Mouse (Mus musculus): ENCODE measurements around the gene 1700067K01Rik. TPM values are rescaled to one million over a fixed set of nuclear protein-coding genes. Genes with fewer than 3 reads are reported as not detected.
A peak's percentile ranks its signal among the peaks of the same experiment; 100 is the strongest.

1700067K01Rik gene
- polyA plus RNA-seq, 1 experiment = not detected

- Histone ChIP-seq H3K27ac (ENCODE audit: insufficient read depth, low read length) (no peak overlapping the region), H3K4me3 (ENCODE audit: insufficient read depth, low read length) (peak overlapping the region; percentile 41), H3K4me1 (ENCODE audit: control insufficient read depth, insufficient read depth, low read length) (no peaks in the 10 kb centered on the region)
- TF ChIP-seq CTCF (IDR thresholded peaks at IDR 0.05; ENCODE audit: borderline replicate concordance, insufficient read depth, low read length) = peak; percentile 55
- no peak for TF ChIP-seq POLR2A (IDR thresholded peaks at IDR 0.05; ENCODE audit: low read depth, low read length)
These were observed 9.6 kb downstream of the 1700067K01Rik start for GRCm38 (mm10) chr8:84010625-84011611.

- no peaks in the 10 kb centered on the region for H3K4me1 ChIP-seq (ENCODE audit: control insufficient read depth, insufficient read depth, low read length)
These were observed 10.6 kb downstream of the 1700067K01Rik start, which contains the start of gene 2210011C24Rik for GRCm38 (mm10) chr8:84011705-84012498. Gene 2210011C24Rik, minus strand, starts transcription at chr8:84012171.

GRCm38 (mm10) chr8:84012499-84013165 is 11.3 kb downstream of the 1700067K01Rik start:
- Histone ChIP-seq H3K4me1 (ENCODE audit: control insufficient read depth, insufficient read depth, low read length) (no peaks in the 10 kb centered on the region), H3K27ac (ENCODE audit: insufficient read depth, low read length) (no peak overlapping the region), H3K4me3 (ENCODE audit: insufficient read depth, low read length) (no peak overlapping the region)
- TF ChIP-seq POLR2A (IDR thresholded peaks at IDR 0.05; ENCODE audit: low read depth, low read length) (no peak), CTCF (IDR thresholded peaks at IDR 0.05; ENCODE audit: borderline replicate concordance, insufficient read depth, low read length) (no peak)

More at GRCm38 (mm10) chr8:84011705-84012498, 10.6 kb downstream of the 1700067K01Rik start, which contains the start of gene 2210011C24Rik:
- Histone ChIP-seq H3K27ac (ENCODE audit: insufficient read depth, low read length) (no peak within 1 kb of the TSS), H3K4me3 (ENCODE audit: insufficient read depth, low read length) (peak within 1 kb of the TSS; percentile 41)
- TF ChIP-seq CTCF (IDR thresholded peaks at IDR 0.05; ENCODE audit: borderline replicate concordance, insufficient read depth, low read length) (no peak), POLR2A (IDR thresholded peaks at IDR 0.05; ENCODE audit: low read depth, low read length) (no peak)

GRCm38 (mm10) chr8:84015833-84016232 is 14.5 kb downstream of the 1700067K01Rik start:
- no peak overlapping the region for H3K27ac ChIP-seq (ENCODE audit: insufficient read depth, low read length)
- no peak for TF ChIP-seq POLR2A (IDR thresholded peaks at IDR 0.05; ENCODE audit: low read depth, low read length)
- no peak for TF ChIP-seq CTCF (IDR thresholded peaks at IDR 0.05; ENCODE audit: borderline replicate concordance, insufficient read depth, low read length)
- H3K4me3 ChIP-seq (ENCODE audit: insufficient read depth, low read length) = no peak overlapping the region
- no peaks in the 10 kb centered on the region for H3K4me1 ChIP-seq (ENCODE audit: control insufficient read depth, insufficient read depth, low read length)

- TF ChIP-seq CTCF (IDR thresholded peaks at IDR 0.05; ENCODE audit: borderline replicate concordance, insufficient read depth, low read length) (no peak), POLR2A (IDR thresholded peaks at IDR 0.05; ENCODE audit: low read depth, low read length) (no peak)
- no peak overlapping the region for H3K4me3 ChIP-seq (ENCODE audit: insufficient read depth, low read length)
- peaks cover 17% of the 10 kb centered on the region for H3K4me1 ChIP-seq (ENCODE audit: control insufficient read depth, insufficient read depth, low read length)
- H3K27ac ChIP-seq (ENCODE audit: insufficient read depth, low read length) = no peak overlapping the region
These were observed 18.4 kb downstream of the 1700067K01Rik start for GRCm38 (mm10) chr8:84019738-84020137.

- Histone ChIP-seq H3K4me3 (ENCODE audit: insufficient read depth, low read length) (no peak within 1 kb of the TSS), H3K4me1 (ENCODE audit: control insufficient read depth, insufficient read depth, low read length) (peaks cover 17% of the 10 kb centered on the region)
- TF ChIP-seq CTCF (IDR thresholded peaks at IDR 0.05; ENCODE audit: borderline replicate concordance, insufficient read depth, low read length) = no peak
- TF ChIP-seq POLR2A (IDR thresholded peaks at IDR 0.05; ENCODE audit: low read depth, low read length) = no peak
These were observed 19.8 kb downstream of the 1700067K01Rik start, which contains the start of gene Palm3 for GRCm38 (mm10) chr8:84021096-84021495. Gene Palm3, plus strand, starts transcription at chr8:84021471.

GRCm38 (mm10) chr8:84021569-84021968 is 20.3 kb downstream of the 1700067K01Rik start:
- no peak overlapping the region for H3K27ac ChIP-seq (ENCODE audit: insufficient read depth, low read length)
- TF ChIP-seq POLR2A (IDR thresholded peaks at IDR 0.05; ENCODE audit: low read depth, low read length) (no peak), CTCF (IDR thresholded peaks at IDR 0.05; ENCODE audit: borderline replicate concordance, insufficient read depth, low read length) (no peak)
- H3K4me1 ChIP-seq (ENCODE audit: control insufficient read depth, insufficient read depth, low read length) = peaks cover 17% of the 10 kb centered on the region
- H3K4me3 ChIP-seq (ENCODE audit: insufficient read depth, low read length) = no peak overlapping the region

More at GRCm38 (mm10) chr8:84021096-84021495, 19.8 kb downstream of the 1700067K01Rik start, which contains the start of gene Palm3:
- H3K27ac ChIP-seq (ENCODE audit: insufficient read depth, low read length) = no peak within 1 kb of the TSS

GRCm38 (mm10) chr8:84023085-84023484 is 21.8 kb downstream of the 1700067K01Rik start:
- Histone ChIP-seq H3K4me3 (ENCODE audit: insufficient read depth, low read length) (no peak overlapping the region), H3K27ac (ENCODE audit: insufficient read depth, low read length) (no peak overlapping the region), H3K4me1 (ENCODE audit: control insufficient read depth, insufficient read depth, low read length) (peaks cover 17% of the 10 kb centered on the region)
- TF ChIP-seq CTCF (IDR thresholded peaks at IDR 0.05; ENCODE audit: borderline replicate concordance, insufficient read depth, low read length) (no peak), POLR2A (IDR thresholded peaks at IDR 0.05; ENCODE audit: low read depth, low read length) (no peak)

GRCm38 (mm10) chr8:84023631-84024030 is 22.3 kb downstream of the 1700067K01Rik start:
- H3K4me1 ChIP-seq (ENCODE audit: control insufficient read depth, insufficient read depth, low read length) = peaks cover 17% of the 10 kb centered on the region
- TF ChIP-seq CTCF (IDR thresholded peaks at IDR 0.05; ENCODE audit: borderline replicate concordance, insufficient read depth, low read length) (no peak), POLR2A (IDR thresholded peaks at IDR 0.05; ENCODE audit: low read depth, low read length) (no peak)
- no peak overlapping the region for H3K27ac ChIP-seq (ENCODE audit: insufficient read depth, low read length)
- H3K4me3 ChIP-seq (ENCODE audit: insufficient read depth, low read length) = no peak overlapping the region
